In genomic region chr6:25808806-25809495, GRCm38 (mm10) we compare ENCODE assay signal across 8 mouse cellular contexts. TPM values are rescaled to one million over a fixed set of nuclear protein-coding genes. Genes with fewer than 3 reads are reported as not detected.
A peak's percentile ranks its signal among the peaks of the same experiment; 100 is the strongest.
DNase-seq lines count a peak whose midpoint lies in the region; ATAC-seq and TF ChIP-seq lines count a peak whose summit lies in the region.

TSS of gene Pot1a (minus strand) at chr6:25809246.

- H3K4me1 ChIP-seq in embryonic facial prominence, embryonic 14.5 days (ENCODE audit: control insufficient read depth, insufficient read depth, low read length): 0 out of 2 replicates have a peak, but pooled peaks cover 4% of the 10 kb centered on the region
- H3K4me1 ChIP-seq in heart, adult 2 months (ENCODE audit: control insufficient read depth, insufficient read depth, low read length): no peaks in the 10 kb centered on the region
- peaks cover 8% of the 10 kb centered on the region; the same call in 1 of the 2 replicates for H3K4me1 ChIP-seq in limb, embryonic 13.5 days
- H3K4me1 ChIP-seq in midbrain, embryonic 16.5 days (ENCODE audit: control insufficient read depth, insufficient read depth, low read length): peaks cover 5% of the 10 kb centered on the region; the same call in 1 of the 2 replicates

- H3K4me3 ChIP-seq in embryonic facial prominence, embryonic 14.5 days (ENCODE audit: low read depth, low read length): peak within 1 kb of the TSS; percentile 61
- H3K4me3 ChIP-seq in heart, adult 2 months: peak within 1 kb of the TSS; percentile 79
- H3K4me3 ChIP-seq in limb, embryonic 13.5 days: peak within 1 kb of the TSS; percentile 61
- H3K4me3 ChIP-seq in midbrain, embryonic 16.5 days (ENCODE audit: low read depth, low read length): peak within 1 kb of the TSS; percentile 61

- TF ChIP-seq EP300 in heart, adult 2 months (IDR thresholded peaks at IDR 0.05; ENCODE audit: insufficient read depth, low read depth, low read length): peak; percentile 91

- peak within 1 kb of the TSS; percentile 66 for H3K4me2 ChIP-seq in embryonic facial prominence, embryonic 14.5 days (ENCODE audit: low read depth, low read length)
- H3K4me2 ChIP-seq in limb, embryonic 13.5 days (replicated peaks): peak within 1 kb of the TSS; percentile 59
- peak within 1 kb of the TSS; percentile 72 for H3K4me2 ChIP-seq in midbrain, embryonic 16.5 days (ENCODE audit: low read length)

- ATAC-seq in embryonic facial prominence, embryonic 14.5 days (ENCODE audit: low read depth): peak; percentile 99
- ATAC-seq in limb, embryonic 13.5 days (ENCODE audit: low FRiP score, low read depth): peak; percentile 99
- peak; percentile 100 for ATAC-seq in midbrain, embryonic 16.5 days

- DNase-seq in 3T3-L1 (ENCODE audit: low read depth, low spot score): peak; percentile 99
- DNase-seq in adrenal gland, postnatal 4 days (ENCODE audit: low spot score in 2 of 2): peak; percentile 83 to 90
- peak; percentile 98 for DNase-seq in embryonic facial prominence, embryonic 14.5 days (ENCODE audit: low spot score)
- peak; percentile 95 to 96 for DNase-seq in heart, adult 2 months
- peak; percentile 96 to 97 for DNase-seq in kidney, adult 8-10 months
- DNase-seq in spleen, postnatal 10 days (ENCODE audit: low spot score in 2 of 2): peak; percentile 93 to 97

- intact Hi-C loops in heart, adult 2 months (cut with DNase I): no loop called here

- H3K27me3 ChIP-seq in embryonic facial prominence, embryonic 14.5 days (replicated peaks; ENCODE audit: control insufficient read depth, insufficient read depth, low read length): no peaks in the 10 kb centered on the region
- H3K27me3 ChIP-seq in heart, adult 2 months (ENCODE audit: control insufficient read depth, insufficient read depth, low read length): no peaks in the 10 kb centered on the region
- no peaks in the 10 kb centered on the region for H3K27me3 ChIP-seq in limb, embryonic 13.5 days
- no peaks in the 10 kb centered on the region for H3K27me3 ChIP-seq in midbrain, embryonic 16.5 days (ENCODE audit: control insufficient read depth, insufficient read depth, low read depth, low read length)

- no peaks in the 10 kb centered on the region for H3K9me3 ChIP-seq in embryonic facial prominence, embryonic 14.5 days (ENCODE audit: control insufficient read depth, low read length)
- no peaks in the 10 kb centered on the region for H3K9me3 ChIP-seq in limb, embryonic 13.5 days
- H3K9me3 ChIP-seq in midbrain, embryonic 16.5 days (replicated peaks; ENCODE audit: control insufficient read depth, low read length, poor library complexity, severe bottlenecking): no peaks in the 10 kb centered on the region

- 0 out of 2 replicates have a peak, but pooled peaks cover 3% of the 10 kb centered on the region for H3K36me3 ChIP-seq in embryonic facial prominence, embryonic 14.5 days (ENCODE audit: control insufficient read depth, insufficient read depth, low read length)
- no peaks in the 10 kb centered on the region for H3K36me3 ChIP-seq in heart, adult 2 months (ENCODE audit: control insufficient read depth, insufficient read depth, low read length)
- H3K36me3 ChIP-seq in limb, embryonic 13.5 days: peaks cover 3% of the 10 kb centered on the region; the same call in 1 of the 2 replicates
- H3K36me3 ChIP-seq in midbrain, embryonic 16.5 days (ENCODE audit: control insufficient read depth, insufficient read depth, low read length): no peaks in the 10 kb centered on the region

- under 1% methylated on average over 30 of the region's 34 CpGs for WGBS in embryonic facial prominence, embryonic 14.5 days
- under 1% methylated on average over 34 of the region's 34 CpGs for WGBS in heart, adult 2 months
- under 1% methylated on average over 34 of the region's 34 CpGs for WGBS in limb, embryonic 13.5 days
- WGBS in midbrain, embryonic 16.5 days: 0% methylated on average over 34 of the region's 34 CpGs

- no peak for TF ChIP-seq CTCF in heart, adult 2 months (IDR thresholded peaks at IDR 0.05)

- peak; percentile 90 for TF ChIP-seq POLR2A in heart, adult 2 months (IDR thresholded peaks at IDR 0.05; ENCODE audit: insufficient read depth, low read depth, low read length)

- peak within 1 kb of the TSS; percentile 67 for H3K9ac ChIP-seq in embryonic facial prominence, embryonic 14.5 days (ENCODE audit: low read depth, low read length)
- H3K9ac ChIP-seq in heart, adult 2 months (ENCODE audit: low read depth, low read length): peak within 1 kb of the TSS; percentile 69
- H3K9ac ChIP-seq in limb, embryonic 13.5 days: peak within 1 kb of the TSS; percentile 78
- H3K9ac ChIP-seq in midbrain, embryonic 16.5 days (ENCODE audit: low read depth, low read length): peak within 1 kb of the TSS; percentile 69

- H3K79me2 ChIP-seq in heart, adult 2 months (replicated peaks; ENCODE audit: control insufficient read depth, insufficient read depth, low read length): peaks cover 3% of the 10 kb centered on the region; the same call in 1 of the 2 replicates

- peak within 1 kb of the TSS; percentile 87 for H3K27ac ChIP-seq in embryonic facial prominence, embryonic 14.5 days (replicated peaks; ENCODE audit: low read depth, low read length)
- peak within 1 kb of the TSS; percentile 80 for H3K27ac ChIP-seq in heart, adult 2 months
- H3K27ac ChIP-seq in limb, embryonic 13.5 days: peak within 1 kb of the TSS; percentile 86
- H3K27ac ChIP-seq in midbrain, embryonic 16.5 days (ENCODE audit: low read length): peak within 1 kb of the TSS; percentile 81

RNA-seq across cellular contexts. Expression of gene Pot1a, which starts in this region (rescaled TPM):
- 10 to 100 TPM; 19.5 to 21.9 TPM for total RNA-seq in adrenal gland, postnatal 4 days (2021)
- 32.3 and 32.7 TPM in 2 replicates for polyA plus RNA-seq in embryonic facial prominence, embryonic 14.5 days (2014; fragmentation: Nextera tagmentation; extraction: Ambion mirVana)
- 1 to 10 TPM; 8.3 TPM for total RNA-seq in heart, adult 2 months (2021)
- polyA plus RNA-seq in heart, adult 2 months (2012; rRNA removed): 5.0 and 11.4 TPM in 2 replicates
- 32.1 and 36.1 TPM in 2 replicates for polyA plus RNA-seq in limb, embryonic 13.5 days (2015; fragmentation: Nextera tagmentation; extraction: Ambion mirVana)
- polyA plus RNA-seq in midbrain, embryonic 16.5 days (2015; fragmentation: Nextera tagmentation; extraction: Ambion mirVana): 25.5 and 27.0 TPM in 2 replicates

Comparison
In these comparisons a context has a peak if more than half of its experiments do, and no peak if none do; other contexts are left out.
1. Peak in every context shown above with its lines: DNase-seq, ATAC-seq, H3K4me3 ChIP-seq and H3K27ac ChIP-seq.